Comparison of ENCODE assay signal across 8 mouse cellular contexts in the genomic region with DNA sequence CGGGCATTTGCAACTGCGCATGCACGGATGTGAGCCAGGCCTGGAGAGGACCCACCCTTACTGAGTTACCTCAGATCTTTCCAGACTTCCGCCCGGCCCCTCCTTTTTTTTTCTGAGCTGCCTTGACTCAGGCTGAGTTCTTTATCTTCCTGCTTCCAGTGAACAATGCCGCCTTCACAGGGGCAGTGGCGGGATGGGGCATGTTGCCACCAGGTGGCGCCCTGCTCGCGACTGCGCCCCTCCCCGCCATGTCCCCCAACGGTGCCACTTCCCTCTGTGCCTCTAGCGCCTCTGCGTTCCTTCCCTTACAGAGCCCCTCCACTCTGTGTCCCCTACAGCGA. TPM values are rescaled to one million over a fixed set of nuclear protein-coding genes. Genes with fewer than 3 reads are reported as not detected.
DNase-seq lines count a peak whose midpoint lies in the region; ATAC-seq lines count a peak whose summit lies in the region.

No protein-coding gene starts in this region.

- peaks cover 34% of the 10 kb centered on the region for H3K4me1 ChIP-seq in hindbrain, embryonic 13.5 days (replicated peaks)

- H3K4me2 ChIP-seq in hindbrain, embryonic 13.5 days, result peak overlapping the region; percentile 46

- H3K9ac ChIP-seq in hindbrain, embryonic 13.5 days, result peak overlapping the region; percentile 35; the same call in 1 of the 2 replicates

- no peaks in the 10 kb centered on the region for H3K36me3 ChIP-seq in hindbrain, embryonic 13.5 days

- peak; percentile 72 for ATAC-seq in hindbrain, embryonic 13.5 days (ENCODE audit: low FRiP score)

- H3K27me3 ChIP-seq in hindbrain, embryonic 13.5 days, result no peaks in the 10 kb centered on the region

- peak overlapping the region; percentile 71 for H3K27ac ChIP-seq in hindbrain, embryonic 13.5 days

- H3K4me3 ChIP-seq in hindbrain, embryonic 13.5 days, result peak overlapping the region; percentile 23

- H3K9me3 ChIP-seq in hindbrain, embryonic 13.5 days, result no peaks in the 10 kb centered on the region

- DNase-seq in R1 (ENCODE audit: low read depth, low spot score), result peak; percentile 99
- peak; percentile 71 for DNase-seq in cerebellum, adult 9-11 months
- DNase-seq in frontal cortex, postnatal 10 days (ENCODE audit: low spot score in 2 of 2), result peak; percentile 71 to 79
- DNase-seq in layer of hippocampus, postnatal 14 days (ENCODE audit: low spot score in 2 of 2), result peak; percentile 63 to 64
- peak; percentile 96 for DNase-seq in lung, postnatal 36 days
- DNase-seq in retina, embryonic 14.5 days (ENCODE audit: low spot score), result peak; percentile 92
- peak; percentile 98 for DNase-seq in thymus, postnatal 4 days

- 1% methylated on average over 16 of the region's 16 CpGs for WGBS in hindbrain, embryonic 13.5 days

RNA-seq across cellular contexts. Expression of a gene that starts 1.5 kb away (rescaled TPM):
- 20.0 and 23.5 TPM in 2 replicates for polyA plus RNA-seq in hindbrain, embryonic 13.5 days (2015; fragmentation: Nextera tagmentation; extraction: Ambion mirVana)
- total RNA-seq in layer of hippocampus, postnatal 14 days (2021), result 1 to 10 TPM; 5.1 to 9.1 TPM

RNA-seq across cellular contexts. Expression of a gene that starts 8.9 kb away (rescaled TPM):
- not detected in 2 replicates for polyA plus RNA-seq in hindbrain, embryonic 13.5 days (2015; fragmentation: Nextera tagmentation; extraction: Ambion mirVana)
- total RNA-seq in layer of hippocampus, postnatal 14 days (2021), result not detected

RNA-seq across cellular contexts. Expression of a gene that starts 12.0 kb away (rescaled TPM):
- 27.1 and 29.6 TPM in 2 replicates for polyA plus RNA-seq in hindbrain, embryonic 13.5 days (2015; fragmentation: Nextera tagmentation; extraction: Ambion mirVana)
- total RNA-seq in layer of hippocampus, postnatal 14 days (2021), result 1 to 10 TPM; 2.4 to 5.0 TPM

RNA-seq across cellular contexts. Expression of a gene that starts 14.6 kb away (rescaled TPM):
- 1.3 and 1.4 TPM in 2 replicates for polyA plus RNA-seq in hindbrain, embryonic 13.5 days (2015; fragmentation: Nextera tagmentation; extraction: Ambion mirVana)
- 1 to 10 TPM; 6.2 to 7.4 TPM for total RNA-seq in layer of hippocampus, postnatal 14 days (2021)

RNA-seq across cellular contexts. Expression of a gene that starts 34.5 kb away (rescaled TPM):
- polyA plus RNA-seq in hindbrain, embryonic 13.5 days (2015; fragmentation: Nextera tagmentation; extraction: Ambion mirVana), result 18.9 and 20.1 TPM in 2 replicates
- 10 to 100 TPM; 41.6 to 44.7 TPM for total RNA-seq in layer of hippocampus, postnatal 14 days (2021)

Comparison
In these comparisons a context has a peak if more than half of its experiments do, and no peak if none do; other contexts are left out.
1. Peak in every context shown above with its lines: DNase-seq, ATAC-seq, H3K4me3 ChIP-seq and H3K27ac ChIP-seq.